Mouse (Mus musculus): Measurements from ENCODE around the gene Msantd4. TPM values are rescaled to one million over a fixed set of nuclear protein-coding genes. Genes with fewer than 3 reads are reported as not detected.
"Not testable (repeated sequence)": the region's sequence is repeated elsewhere in the genome, so short reads cannot be mapped to it uniquely, and the experiment has no call there.

Msantd4 gene
- 37.9 and 45.6 TPM in 2 replicates for polyA plus RNA-seq (2014; fragmentation: Nextera tagmentation; extraction: Ambion mirVana)

DNA sequence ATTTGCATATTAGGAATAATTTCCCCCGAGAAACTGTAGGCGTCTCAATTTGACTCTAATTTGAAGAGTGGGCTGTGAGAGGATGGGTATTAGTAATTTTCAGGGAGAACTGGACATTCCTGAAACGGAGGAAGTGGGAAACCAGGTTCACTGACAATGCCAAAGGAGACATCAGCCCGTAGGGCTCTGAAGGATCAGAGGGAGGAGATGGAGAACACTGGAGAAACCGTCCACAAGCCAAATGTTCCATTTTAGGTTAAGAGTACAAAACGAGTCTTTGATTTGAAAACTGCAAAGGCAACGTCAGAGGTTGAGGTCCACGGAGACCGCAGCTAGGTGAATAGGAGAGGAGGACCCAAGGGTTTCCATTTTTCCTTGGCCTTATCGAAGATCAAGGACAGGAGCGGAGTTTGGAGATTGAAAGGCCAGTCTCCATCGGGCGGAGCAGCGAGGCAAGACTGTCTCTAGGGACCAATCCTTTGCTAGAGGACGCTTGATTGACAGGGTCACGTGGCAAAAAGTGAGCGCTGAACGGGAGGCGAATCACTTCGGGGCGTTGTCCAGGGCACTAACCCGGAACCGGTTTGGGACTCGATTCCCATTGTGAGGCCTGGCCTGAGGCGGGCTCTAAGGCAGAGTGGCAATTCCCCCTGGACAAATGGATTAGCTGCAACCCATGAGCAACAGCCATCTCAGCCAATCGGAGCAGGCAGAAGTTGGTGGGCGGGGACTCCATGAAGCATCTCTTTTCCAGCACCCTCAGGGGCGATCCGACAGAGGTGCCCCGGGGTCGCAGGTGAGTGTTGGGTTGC lies at the start of gene Msantd4:
Gene Msantd4 (plus strand): TSS at position 735 of the 812 bp plus-strand sequence.
- no peaks in the 10 kb centered on the region for H3K36me3 ChIP-seq (ENCODE audit: control insufficient read depth, insufficient read depth, low read length)
- peak within 1 kb of the TSS; percentile 87 for H3K4me3 ChIP-seq (ENCODE audit: low read depth, low read length)
- H3K9me3 ChIP-seq (replicated peaks; ENCODE audit: control insufficient read depth, low read length), result no peaks in the 10 kb centered on the region
- peak within 1 kb of the TSS; percentile 68 for H3K4me2 ChIP-seq
- ATAC-seq (replicated peaks; ENCODE audit: insufficient number of reproducible peaks, low FRiP score, low TSS enrichment), result peak; percentile 100
- peaks cover 4% of the 10 kb centered on the region; the same call in 1 of the 2 replicates for H3K4me1 ChIP-seq (ENCODE audit: control insufficient read depth, insufficient read depth, low read length)
- 4% methylated on average over 31 of the region's 31 CpGs for WGBS (ENCODE audit: insufficient replicate concordance)
- no peaks in the 10 kb centered on the region for H3K27me3 ChIP-seq (ENCODE audit: control insufficient read depth, insufficient read depth, low read length)
- peak within 1 kb of the TSS; percentile 76 for H3K27ac ChIP-seq (ENCODE audit: low read depth, low read length)
- peak within 1 kb of the TSS; percentile 84 for H3K9ac ChIP-seq (ENCODE audit: low read depth, low read length)

DNA sequence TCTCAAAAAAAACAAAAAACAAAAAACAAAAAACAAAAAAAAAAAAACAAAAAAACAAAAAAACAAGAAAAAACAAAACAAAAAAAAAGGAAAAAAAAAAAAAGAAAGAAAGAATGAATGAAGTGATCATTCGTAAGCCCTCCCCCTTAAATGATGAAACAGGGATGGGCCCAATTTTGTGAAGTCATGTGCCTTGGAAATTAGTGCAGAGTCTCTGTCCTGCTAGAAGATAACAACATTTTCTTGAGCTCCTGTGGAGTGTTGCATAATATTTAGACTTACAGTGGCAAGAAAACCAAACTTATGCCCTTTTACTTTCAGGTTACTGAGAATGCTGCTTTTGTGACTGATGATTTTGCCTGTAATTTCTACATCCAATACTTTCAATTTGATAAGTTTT lies 23.2 kb upstream of the Msantd4 start:
- Histone ChIP-seq H3K4me2 (no peak overlapping the region), H3K4me1 (ENCODE audit: control insufficient read depth, insufficient read depth, low read length) (no peaks in the 10 kb centered on the region), H3K27me3 (ENCODE audit: control insufficient read depth, insufficient read depth, low read length) (no peaks in the 10 kb centered on the region), H3K4me3 (ENCODE audit: low read depth, low read length) (no peak overlapping the region), H3K27ac (ENCODE audit: low read depth, low read length) (no peak overlapping the region), H3K36me3 (ENCODE audit: control insufficient read depth, insufficient read depth, low read length) (no peaks in the 10 kb centered on the region), H3K9ac (ENCODE audit: low read depth, low read length) (no peak overlapping the region), H3K9me3 (replicated peaks; ENCODE audit: control insufficient read depth, low read length) (no peaks in the 10 kb centered on the region)
- ATAC-seq (replicated peaks; ENCODE audit: insufficient number of reproducible peaks, low FRiP score, low TSS enrichment), result no peak
- 74% methylated on average over 1 of the region's 1 CpGs for WGBS (ENCODE audit: insufficient replicate concordance)

DNA sequence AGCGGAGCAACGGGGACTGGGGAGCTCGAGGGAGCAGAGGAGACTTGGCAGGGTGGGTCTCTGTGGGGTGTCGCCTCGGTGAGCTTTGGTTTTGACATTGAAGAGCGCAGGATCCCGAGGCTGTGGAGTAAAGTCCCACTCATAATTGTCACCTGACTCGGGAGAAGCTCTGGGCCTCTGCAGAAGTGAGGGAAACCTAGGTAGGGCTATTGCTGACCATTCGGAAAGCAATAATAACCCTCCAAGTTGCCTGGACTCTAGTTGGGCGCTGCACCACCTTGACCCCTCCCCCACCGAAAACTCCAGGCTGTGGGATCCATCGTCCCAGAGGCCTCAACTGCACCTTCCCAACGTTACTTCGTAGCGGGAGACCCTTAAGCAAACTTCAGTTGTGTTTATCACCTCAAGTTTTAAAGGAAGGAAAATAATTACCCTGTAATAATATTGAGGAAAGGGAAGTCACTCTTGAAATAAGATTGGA lies 318 bp downstream of the Msantd4 start:
- H3K4me1 ChIP-seq (ENCODE audit: control insufficient read depth, insufficient read depth, low read length), result peaks cover 4% of the 10 kb centered on the region; the same call in 1 of the 2 replicates
- no peaks in the 10 kb centered on the region for H3K9me3 ChIP-seq (replicated peaks; ENCODE audit: control insufficient read depth, low read length)
- peak overlapping the region; percentile 87 for H3K4me3 ChIP-seq (ENCODE audit: low read depth, low read length)
- under 1% methylated on average over 15 of the region's 15 CpGs for WGBS (ENCODE audit: insufficient replicate concordance)
- peak overlapping the region; percentile 76 for H3K27ac ChIP-seq (ENCODE audit: low read depth, low read length)
- peak overlapping the region; percentile 68 for H3K4me2 ChIP-seq
- no peak; the same call in 1 of the 2 replicates for ATAC-seq (replicated peaks; ENCODE audit: insufficient number of reproducible peaks, low FRiP score, low TSS enrichment)
- no peaks in the 10 kb centered on the region for H3K36me3 ChIP-seq (ENCODE audit: control insufficient read depth, insufficient read depth, low read length)
- peak overlapping the region; percentile 84 for H3K9ac ChIP-seq (ENCODE audit: low read depth, low read length)
- no peaks in the 10 kb centered on the region for H3K27me3 ChIP-seq (ENCODE audit: control insufficient read depth, insufficient read depth, low read length)

DNA sequence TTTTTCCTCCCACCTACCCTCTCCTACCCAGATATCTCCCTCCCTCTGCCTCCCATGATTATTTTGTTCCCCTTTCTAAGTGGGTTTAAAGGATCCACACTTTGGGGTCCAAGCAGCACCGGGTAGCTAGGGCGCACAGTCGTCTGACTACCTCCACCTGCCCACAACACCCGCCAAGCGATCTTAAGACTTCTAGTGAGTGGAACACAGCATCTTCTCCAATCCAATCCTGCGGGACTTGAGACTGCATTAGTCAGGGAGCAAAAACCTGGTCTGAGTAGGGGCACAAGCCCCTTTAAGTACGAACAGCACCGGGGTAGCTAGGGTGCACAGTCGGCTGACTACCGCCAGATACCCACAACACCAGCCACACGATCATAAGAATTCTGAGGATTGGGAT lies 24.4 kb downstream of the Msantd4 start:
- not testable (repeated sequence) for H3K27ac ChIP-seq (ENCODE audit: low read depth, low read length); H3K27me3 ChIP-seq (ENCODE audit: control insufficient read depth, insufficient read depth, low read length); H3K9ac ChIP-seq (ENCODE audit: low read depth, low read length); H3K4me3 ChIP-seq (ENCODE audit: low read depth, low read length); H3K4me2 ChIP-seq; H3K36me3 ChIP-seq (ENCODE audit: control insufficient read depth, insufficient read depth, low read length); H3K9me3 ChIP-seq (replicated peaks; ENCODE audit: control insufficient read depth, low read length); ATAC-seq (replicated peaks; ENCODE audit: insufficient number of reproducible peaks, low FRiP score, low TSS enrichment); H3K4me1 ChIP-seq (ENCODE audit: control insufficient read depth, insufficient read depth, low read length)
- WGBS (ENCODE audit: insufficient replicate concordance), result 87% methylated on average over 11 of the region's 11 CpGs

Small RNA genes within 50 kb of the gene (microRNA-seq; reads per million reads assigned to microRNA genes)
- not detected for gene Gm23992 (ENCODE audit: borderline number of aligned reads)

Other genes starting within 250 kb of the Msantd4 start
- 29.0 and 30.7 TPM in 2 replicates for gene Aasdhppt, start 67.1 kb upstream of the Msantd4 start, polyA plus RNA-seq (2014; fragmentation: Nextera tagmentation; extraction: Ambion mirVana)
- 6.4 and 7.9 TPM in 2 replicates for gene Kbtbd3, start 66.7 kb upstream of the Msantd4 start, polyA plus RNA-seq (2014; fragmentation: Nextera tagmentation; extraction: Ambion mirVana)

All from heart, embryonic 11.5 days (tissue).